Mouse (Mus musculus) lung, adult 2 months (tissue): ENCODE measurements around the gene Clca4a.

ENCODE experiments used
- CTCF ChIP-seq: fragments of 200-500 bp; IDR thresholded peaks from 2 replicates; pipeline ENCODE4 v1.5.1; 2011; ENCODE audit warnings: mild to moderate bottlenecking, low read length, control low read depth; ENCODE audit not compliant: insufficient read depth
- POLR2A ChIP-seq: fragments of 200-500 bp; IDR thresholded peaks from 2 replicates; pipeline ENCODE4 v1.6.1; 2011; ENCODE audit warnings: low read depth, mild to moderate bottlenecking, control low read depth, low read length, borderline replicate concordance; ENCODE audit errors: extremely low read depth

DNA sequence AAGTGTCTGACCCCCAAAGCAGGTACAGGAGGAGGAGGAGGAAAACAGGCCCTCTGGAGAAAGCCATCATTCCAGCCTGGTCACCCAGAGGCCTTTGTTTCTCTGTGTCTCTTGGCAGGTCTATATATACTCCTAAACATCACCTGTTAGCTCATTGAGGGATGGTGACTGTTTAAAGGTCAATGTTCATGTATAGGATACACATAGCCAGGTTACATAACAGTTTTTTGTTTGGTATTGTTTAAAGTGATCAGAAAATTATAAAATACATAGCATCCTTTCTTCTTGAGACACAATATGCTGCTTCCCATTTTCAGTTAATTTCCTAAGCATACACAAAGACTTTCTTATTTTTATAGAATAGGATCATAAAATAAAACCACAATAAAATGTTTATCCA lies at the start of gene Clca4a:
- no peak for TF ChIP-seq CTCF
- TF ChIP-seq POLR2A: no peak
